Mouse (Mus musculus): ENCODE data around the gene Kcnk7. TPM values are rescaled to one million over a fixed set of nuclear protein-coding genes. Genes with fewer than 3 reads are reported as not detected.
"Not testable (repeated sequence)": the region's sequence is repeated elsewhere in the genome, so short reads cannot be mapped to it uniquely, and the experiment has no call there.

Gene Kcnk7
- not detected for total RNA-seq (2021)
- long read RNA-seq, experiment 1, partial matches to known transcripts, result 0 of 4 reads
- long read RNA-seq, experiment 1, other reads (novel, unspliced or antisense), result 4 of 4 reads
- long read RNA-seq, experiment 2, partial matches to known transcripts, result 0 of 1 reads
- long read RNA-seq, experiment 2, other reads (novel, unspliced or antisense), result 1 of 1 reads

DNA sequence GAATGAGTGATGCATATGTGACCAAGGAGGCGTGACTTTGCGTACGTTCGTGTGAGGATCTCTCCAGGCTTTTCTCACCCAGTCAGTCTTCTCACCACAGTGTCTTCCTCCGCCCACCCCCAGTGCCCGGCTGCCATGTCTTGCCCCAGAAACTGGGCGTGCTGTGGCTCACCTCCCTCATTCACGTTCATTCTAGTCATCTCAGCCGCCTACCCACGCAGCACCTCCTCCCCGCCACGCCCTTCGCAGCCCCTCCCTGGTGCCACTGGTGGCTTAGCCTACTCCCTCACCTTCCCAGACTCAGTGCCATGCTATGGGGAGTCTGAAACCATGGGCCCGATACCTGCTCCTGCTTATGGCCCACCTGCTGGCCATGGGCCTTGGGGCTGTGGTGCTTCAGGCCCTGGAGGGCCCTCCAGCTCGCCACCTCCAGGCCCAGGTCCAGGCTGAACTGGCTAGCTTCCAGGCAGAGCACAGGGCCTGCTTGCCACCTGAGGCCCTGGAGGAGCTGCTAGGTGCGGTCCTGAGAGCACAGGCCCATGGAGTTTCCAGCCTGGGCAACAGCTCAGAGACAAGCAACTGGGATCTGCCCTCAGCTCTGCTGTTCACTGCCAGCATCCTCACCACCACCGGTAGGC is at the start of gene Kcnk7:
Gene Kcnk7, plus strand, starts transcription at position 205 of the 638 bp plus-strand sequence.
- DNase-seq (ENCODE audit: low spot score in 2 of 2), result peak in 1 of 2 experiments; percentile 32

- no peak for DNase-seq (ENCODE audit: low spot score in 2 of 2)
Observed at GRCm38 (mm10) chr19:5654720-5655298, 49.4 kb upstream of the Kcnk7 start.

- DNase-seq (ENCODE audit: low spot score in 2 of 2), result no peak
Observed at GRCm38 (mm10) chr19:5660942-5661751, 43.0 kb upstream of the Kcnk7 start.

DNA sequence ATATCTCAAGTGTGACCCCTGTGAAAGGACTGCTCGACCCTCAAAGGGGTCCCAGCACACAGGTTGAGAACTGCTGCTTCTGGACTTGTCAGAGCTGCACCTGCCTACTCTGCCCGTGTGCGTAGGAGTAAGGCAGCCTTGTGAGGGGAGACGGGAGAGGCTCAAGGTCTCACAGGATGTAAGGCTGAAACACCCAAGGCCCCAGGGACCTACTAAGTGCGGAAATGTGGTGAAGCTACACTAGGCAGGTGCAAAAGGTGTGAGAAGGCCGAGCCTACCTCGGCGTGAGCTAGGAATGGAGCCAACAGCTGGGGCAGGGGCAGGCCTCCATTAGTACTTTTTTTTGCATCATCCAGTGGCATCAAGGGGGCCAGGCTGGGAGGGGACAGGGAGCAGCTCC is 41.9 kb upstream of the Kcnk7 start:
- no peak for DNase-seq (ENCODE audit: low spot score in 2 of 2)

DNA sequence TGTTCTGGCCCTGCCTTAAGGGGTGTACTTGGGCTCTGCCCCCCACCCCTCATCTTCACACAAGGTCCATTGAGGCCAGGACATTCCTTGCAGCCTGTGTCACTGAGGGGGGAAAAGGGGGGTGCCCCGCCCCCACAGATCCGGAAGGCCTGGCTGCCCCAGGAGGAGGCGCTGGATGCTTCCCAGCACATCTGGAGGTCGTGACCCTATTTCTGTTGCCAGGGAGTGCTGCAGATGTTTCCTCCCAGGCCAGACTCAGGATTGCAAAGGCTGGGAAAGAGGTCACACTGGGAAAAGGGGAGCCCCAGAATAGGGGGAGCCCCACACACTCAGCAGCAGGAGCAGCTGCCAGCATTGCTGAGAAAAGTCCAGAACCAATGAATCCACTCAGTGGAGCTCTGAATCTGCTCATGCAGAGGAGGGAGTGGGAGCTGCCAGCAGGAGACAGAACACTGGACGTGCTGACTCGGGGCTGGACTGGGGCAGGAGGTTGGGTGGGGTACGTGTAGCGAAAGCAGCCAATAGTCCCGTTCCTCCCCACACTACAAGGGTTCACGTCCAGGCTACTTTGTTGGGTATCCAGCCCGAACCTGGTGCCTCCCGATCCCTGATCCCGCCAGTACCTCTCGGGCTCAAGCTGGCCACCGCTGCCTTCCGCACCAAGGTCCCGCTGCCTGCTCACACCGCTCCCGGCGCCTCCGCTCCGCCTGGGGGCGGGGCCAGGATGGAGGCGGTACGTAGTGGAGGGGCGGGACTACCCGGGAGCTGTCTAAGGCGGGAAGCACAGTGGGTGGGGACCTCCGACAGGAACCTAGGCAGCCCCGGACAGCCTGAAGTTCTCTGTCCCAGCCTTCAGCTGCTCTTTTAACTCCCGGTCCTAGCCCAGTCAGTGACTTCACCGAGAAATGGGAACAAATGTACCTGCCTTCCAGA is 40.9 kb upstream of the Kcnk7 start, which contains the start of gene Sipa1:
Gene Sipa1, minus strand, starts transcription at position 727 of the 933 bp plus-strand sequence.
- DNase-seq (ENCODE audit: low spot score in 2 of 2), result peak; percentile 67 to 76

DNA sequence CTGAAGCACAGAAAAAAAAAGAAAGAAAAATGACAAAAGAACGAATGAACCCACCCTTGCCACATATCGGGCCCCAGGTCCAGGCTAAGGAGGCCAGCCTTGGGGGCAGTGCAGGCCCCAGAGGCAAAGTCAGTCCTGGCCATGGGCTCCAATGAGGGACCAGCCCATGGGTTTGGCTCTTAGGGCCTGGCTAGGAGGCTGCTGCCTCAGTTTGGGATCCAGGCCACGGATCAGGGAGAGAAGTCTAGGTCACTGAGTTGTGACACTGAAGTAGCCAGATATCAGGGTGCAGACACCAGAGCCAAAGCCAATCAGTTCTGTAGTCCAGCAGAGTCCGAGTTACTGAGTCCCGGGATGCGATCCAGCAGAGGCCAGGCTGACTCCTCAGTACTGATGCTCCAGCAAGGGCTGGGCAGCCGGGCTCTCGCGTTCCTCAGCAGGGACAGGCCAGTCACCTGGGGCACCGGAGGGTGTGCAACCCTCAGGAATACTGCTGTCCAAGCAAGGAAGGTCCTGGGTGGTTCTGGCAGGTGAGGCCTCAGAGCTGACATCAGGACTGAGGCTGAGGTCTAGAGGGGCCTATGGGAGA is 39.4 kb upstream of the Kcnk7 start:
- no peak for DNase-seq (ENCODE audit: low spot score in 2 of 2)

DNA sequence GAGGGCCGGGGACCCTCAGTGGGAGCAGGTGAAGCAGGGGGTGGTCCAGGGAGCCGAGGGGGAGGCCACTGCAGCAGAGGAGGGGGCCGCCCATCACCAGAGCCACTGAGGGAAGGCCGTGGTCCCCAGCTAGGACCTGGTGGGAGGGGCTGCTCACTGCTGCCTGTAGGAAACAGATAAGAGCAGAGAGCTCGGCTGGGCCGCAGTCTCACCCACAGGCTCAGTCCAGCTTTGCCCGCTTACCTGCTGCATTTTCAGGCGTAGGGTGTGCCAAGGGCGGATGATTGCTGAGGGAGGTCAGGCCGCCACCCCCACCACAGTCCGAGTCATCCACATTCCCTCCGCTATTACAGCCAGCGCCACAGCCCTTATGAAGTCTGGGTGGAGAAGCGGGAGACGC is 38.7 kb upstream of the Kcnk7 start:
- DNase-seq (ENCODE audit: low spot score in 2 of 2), result no peak

DNA sequence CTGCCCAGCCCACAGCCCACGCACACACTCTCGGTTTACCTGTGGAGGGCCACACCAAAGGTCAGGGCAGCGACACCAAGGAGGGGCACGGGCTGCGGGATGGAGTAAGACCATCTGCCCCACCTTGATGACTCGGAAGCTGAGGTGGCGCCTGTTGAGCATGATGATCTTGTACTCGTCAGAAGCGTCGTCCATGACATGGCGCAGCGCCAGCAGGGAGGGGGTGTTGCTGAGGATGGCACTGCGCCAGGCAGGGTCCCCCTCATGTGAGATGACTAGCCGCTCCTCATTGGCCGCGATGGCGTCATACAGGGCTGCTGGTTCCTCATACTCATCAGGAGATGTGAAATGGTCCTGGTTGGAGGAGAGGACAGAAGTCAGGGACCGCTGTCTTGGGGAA is 37.8 kb upstream of the Kcnk7 start:
- no peak for DNase-seq (ENCODE audit: low spot score in 2 of 2)

GRCm38 (mm10) chr19:5668372-5668771 is 35.8 kb upstream of the Kcnk7 start:
- DNase-seq (ENCODE audit: low spot score in 2 of 2), result no peak

DNA sequence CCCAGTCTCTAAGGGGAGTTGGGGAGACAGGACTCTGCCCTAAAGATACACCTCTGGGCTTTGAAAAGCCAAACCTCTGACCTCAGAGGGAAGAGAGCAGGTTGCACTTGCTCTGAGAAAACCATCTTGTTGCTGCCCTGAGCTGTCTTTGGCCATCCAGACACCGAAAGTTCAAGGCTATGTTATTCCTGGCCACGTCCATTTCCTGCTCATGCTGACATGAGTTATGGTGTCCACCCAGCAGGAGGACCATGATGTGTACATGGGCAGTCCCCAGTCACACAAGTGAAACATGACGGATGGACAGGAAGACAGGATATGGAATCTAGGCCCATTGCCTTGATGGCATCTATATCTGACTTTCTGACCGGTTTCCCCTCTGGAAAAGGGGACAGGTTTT is 23.7 kb upstream of the Kcnk7 start:
- no peak for DNase-seq (ENCODE audit: low spot score in 2 of 2)

DNA sequence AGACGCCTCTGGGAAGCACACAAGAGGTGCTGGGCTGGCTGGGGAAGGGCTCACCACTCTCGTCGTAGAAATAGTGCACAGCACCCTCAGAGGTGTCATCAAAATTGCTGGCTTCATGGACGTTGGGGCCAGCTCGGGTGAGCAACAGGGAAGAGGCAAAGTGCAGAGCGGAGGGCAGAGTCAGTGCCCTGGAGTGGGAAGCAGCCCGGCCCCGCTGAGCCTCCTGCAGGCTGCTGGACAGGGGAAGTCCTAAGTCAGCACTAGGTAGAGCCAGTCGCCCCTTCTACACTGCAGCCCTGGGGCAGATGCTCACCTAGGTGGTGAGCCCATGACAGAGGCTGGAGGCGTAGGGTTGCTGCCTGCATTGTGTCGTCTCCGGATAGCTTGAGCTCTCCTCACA is 19.9 kb upstream of the Kcnk7 start:
- no peak for DNase-seq (ENCODE audit: low spot score in 2 of 2)

DNA sequence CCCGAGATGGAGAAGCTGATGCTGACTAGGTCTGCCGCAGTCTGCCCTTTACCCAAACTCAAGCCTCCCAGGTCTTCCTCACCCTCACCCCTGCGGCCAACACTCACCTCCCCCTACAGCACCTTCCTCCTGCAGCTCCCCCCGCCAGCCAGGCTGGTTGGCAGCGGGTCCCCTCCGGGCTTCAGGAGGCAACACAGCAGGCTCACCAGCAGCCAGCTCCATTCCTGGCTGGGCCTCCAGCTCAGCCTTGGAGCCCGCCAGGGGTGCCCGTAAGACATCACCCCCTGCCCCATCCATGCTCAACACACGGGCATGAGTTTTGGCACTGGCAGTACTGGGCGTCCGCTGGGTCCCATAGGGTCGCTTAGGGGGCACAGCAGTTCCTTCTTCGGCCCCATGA is 19.2 kb upstream of the Kcnk7 start:
- DNase-seq (ENCODE audit: low spot score in 2 of 2), result no peak

GRCm38 (mm10) chr19:5685431-5685830 is 18.7 kb upstream of the Kcnk7 start:
- no peak for DNase-seq (ENCODE audit: low spot score in 2 of 2)

DNA sequence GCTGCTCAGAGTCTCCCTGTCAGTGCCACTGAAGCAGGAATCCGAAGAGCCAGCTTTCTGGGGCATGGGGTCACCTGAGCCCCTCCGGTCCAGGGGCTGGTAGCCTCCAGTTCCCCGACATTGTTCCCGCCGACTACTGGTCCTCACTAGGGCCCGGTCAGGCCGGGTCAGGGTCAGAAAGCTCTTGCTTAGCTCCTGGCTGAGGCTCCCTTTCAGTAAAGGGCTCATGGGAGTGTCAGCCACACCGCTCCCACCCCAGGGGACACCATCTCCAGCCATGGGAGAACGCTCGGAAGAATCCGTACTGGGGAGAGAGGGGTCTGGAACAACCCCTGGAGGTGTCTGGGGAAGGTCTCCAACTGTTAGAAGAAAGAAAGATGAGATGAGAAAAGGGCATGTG is 18.3 kb upstream of the Kcnk7 start:
- no peak for DNase-seq (ENCODE audit: low spot score in 2 of 2)

GRCm38 (mm10) chr19:5686437-5686836 is 17.7 kb upstream of the Kcnk7 start:
- no peak for DNase-seq (ENCODE audit: low spot score in 2 of 2)

- not testable (repeated sequence) for DNase-seq (ENCODE audit: low spot score in 2 of 2)
Observed at GRCm38 (mm10) chr19:5686954-5687353, 17.2 kb upstream of the Kcnk7 start.

DNA sequence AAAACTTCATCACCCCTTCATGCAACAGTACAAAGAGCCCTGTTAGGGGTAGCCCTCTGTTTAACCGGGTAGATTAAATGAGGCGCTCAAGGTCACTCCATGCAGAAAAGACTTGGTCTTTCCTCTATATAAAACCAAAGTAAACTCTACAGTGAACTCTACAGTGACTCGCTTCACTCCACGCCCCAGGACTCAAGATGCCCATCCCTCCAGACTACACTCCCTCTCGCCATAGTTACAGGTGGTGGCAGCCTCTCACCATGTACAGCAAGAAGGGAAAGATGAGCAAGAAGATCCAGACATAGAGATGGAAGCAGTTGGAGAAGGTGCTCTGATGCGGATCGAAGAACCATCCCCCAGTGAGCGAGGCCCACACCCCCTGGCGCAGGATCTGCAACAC is 16.4 kb upstream of the Kcnk7 start:
- DNase-seq (ENCODE audit: low spot score in 2 of 2), result no peak

DNA sequence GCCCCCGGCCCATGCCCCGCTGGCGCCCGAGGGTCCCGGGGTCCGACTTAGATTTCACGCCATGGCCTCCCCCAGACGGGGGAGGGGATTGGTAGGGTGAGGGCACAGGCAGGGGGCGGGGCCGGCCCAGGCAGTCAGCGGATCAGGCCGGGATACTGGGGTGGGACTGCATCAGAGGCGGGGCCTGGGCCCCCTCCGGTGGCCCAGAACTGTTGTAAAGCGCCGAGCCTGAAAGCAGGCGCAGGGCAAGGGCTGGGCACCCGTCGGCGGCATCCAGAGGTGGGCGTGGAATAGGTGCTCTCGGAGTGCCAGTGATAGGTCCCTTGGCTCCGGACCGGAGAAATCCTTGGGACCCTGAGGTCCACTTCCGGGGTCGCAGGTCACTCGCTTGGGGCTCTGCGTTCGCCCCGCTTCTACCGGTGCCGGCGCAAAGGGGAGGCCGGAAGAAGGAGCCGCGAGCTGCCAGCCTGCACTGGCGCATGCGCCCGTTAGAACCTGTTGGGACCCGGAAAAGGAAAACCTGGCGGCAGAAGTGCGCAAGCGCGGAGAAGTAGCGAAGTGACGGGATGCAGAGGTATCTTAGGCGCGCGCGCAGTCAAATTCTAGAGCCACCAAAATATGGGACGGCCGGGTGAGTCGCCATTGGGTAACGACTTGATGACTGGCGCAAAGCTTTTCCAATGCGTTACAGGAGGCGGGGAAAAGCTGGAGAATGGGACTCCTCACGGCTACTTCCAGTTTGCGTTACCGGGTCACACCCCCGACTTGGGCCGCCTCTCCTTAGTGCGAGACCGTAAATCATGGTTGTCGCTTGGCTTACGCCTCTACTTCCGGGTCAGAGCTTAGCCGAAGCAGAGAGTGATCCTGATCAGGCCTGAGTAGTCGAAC is 15.7 kb upstream of the Kcnk7 start, which contains the start of the genes Map3k11 and Pcnx3:
Gene Map3k11, plus strand, starts transcription at position 543 of the 888 bp plus-strand sequence.
Gene Pcnx3, minus strand, starts transcription at position 709 of the 888 bp plus-strand sequence.
- peak; percentile 98 to 99 for DNase-seq (ENCODE audit: low spot score in 2 of 2)

GRCm38 (mm10) chr19:5689088-5689428 is 15.1 kb upstream of the Kcnk7 start:
- DNase-seq (ENCODE audit: low spot score in 2 of 2), result no peak
